Mouse (Mus musculus): ENCODE data around the gene Pum2. TPM values are rescaled to one million over a fixed set of nuclear protein-coding genes. Genes with fewer than 3 reads are reported as not detected.
A peak's percentile ranks its signal among the peaks of the same experiment; 100 is the strongest.

The Pum2 gene
- total RNA-seq, 1 experiment from 2014 or later = 210 TPM

GRCm38 (mm10) chr12:8667473-8668255 is 6.3 kb upstream of the Pum2 start:
- ATAC-seq (replicated peaks; ENCODE audit: low read depth, poor library complexity, severe bottlenecking) = peak; percentile 87

DNA sequence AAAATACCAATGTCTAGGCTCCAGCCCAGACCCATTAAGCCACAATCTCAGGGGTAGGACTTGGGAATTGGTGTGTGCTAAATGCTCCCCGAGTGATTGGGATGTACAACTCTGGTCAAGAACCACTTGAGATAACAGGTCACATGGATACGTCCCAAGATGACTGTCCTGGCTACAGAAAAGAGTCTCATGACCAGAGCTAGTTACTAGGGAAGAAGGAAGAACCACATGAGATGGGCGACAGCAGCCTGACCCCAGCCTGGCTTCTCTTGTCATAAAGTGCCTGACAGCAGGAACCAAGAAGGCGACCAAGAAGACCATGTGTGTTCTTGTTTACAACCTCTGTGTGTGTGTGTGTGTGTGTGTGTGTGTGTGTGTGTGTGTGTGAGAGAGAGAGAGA is 4.5 kb upstream of the Pum2 start:
- no peak for ATAC-seq (replicated peaks; ENCODE audit: low read depth, poor library complexity, severe bottlenecking)

- ATAC-seq (replicated peaks; ENCODE audit: low read depth, poor library complexity, severe bottlenecking) = no peak
Observed at GRCm38 (mm10) chr12:8669846-8670245, 4.1 kb upstream of the Pum2 start.

- ATAC-seq (replicated peaks; ENCODE audit: low read depth, poor library complexity, severe bottlenecking) = peak; percentile 47
Observed at GRCm38 (mm10) chr12:8673121-8673973, 587 bp upstream of the Pum2 start.

GRCm38 (mm10) chr12:8674377-8674864 is 487 bp downstream of the Pum2 start:
- ATAC-seq (replicated peaks; ENCODE audit: low read depth, poor library complexity, severe bottlenecking) = peak; percentile 8; the same call in 1 of the 2 replicates

DNA sequence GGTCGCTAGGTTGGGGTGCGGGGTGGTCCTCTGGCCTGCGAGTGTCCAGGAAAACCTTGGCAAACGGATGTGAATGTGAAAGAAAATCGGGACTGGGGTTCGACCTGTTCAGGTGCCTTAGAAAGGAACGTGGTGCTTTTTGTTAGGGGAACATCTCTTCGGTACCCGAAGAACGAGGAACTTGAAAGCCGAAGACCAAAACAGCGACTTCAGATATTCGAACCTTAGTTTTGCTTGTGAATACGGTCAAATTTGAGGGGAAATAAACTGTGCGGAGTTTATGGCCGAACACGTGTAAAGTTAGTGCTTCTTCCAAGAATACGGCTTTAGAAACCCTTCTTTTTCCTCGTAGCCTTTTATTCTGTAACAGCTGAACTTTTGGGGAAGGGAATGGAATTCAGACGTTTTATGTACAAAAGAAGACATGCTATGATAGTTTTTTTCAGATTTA is 982 bp downstream of the Pum2 start:
- no peak for ATAC-seq (replicated peaks; ENCODE audit: low read depth, poor library complexity, severe bottlenecking)

- ATAC-seq (replicated peaks; ENCODE audit: low read depth, poor library complexity, severe bottlenecking) = no peak
Observed at GRCm38 (mm10) chr12:8675361-8675760, 1.4 kb downstream of the Pum2 start.

DNA sequence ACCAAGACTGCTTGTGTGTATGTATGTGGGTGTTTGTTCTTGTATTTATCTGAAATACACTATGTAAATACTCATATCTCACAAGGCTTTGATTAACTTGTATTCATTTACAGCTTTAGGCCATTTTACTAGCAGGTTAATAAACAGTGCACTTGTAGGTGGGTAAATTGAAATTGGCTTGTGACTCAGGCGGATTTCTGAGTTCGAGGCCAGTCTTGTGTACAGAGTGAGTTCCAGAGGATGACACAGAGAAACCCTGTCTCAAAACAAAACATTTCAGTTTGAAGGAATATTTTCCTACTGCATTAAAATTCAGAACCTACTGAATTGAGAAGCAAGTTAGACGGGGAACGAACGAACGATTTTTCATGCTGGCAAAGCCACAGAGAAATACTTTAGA is 2.4 kb downstream of the Pum2 start:
- no peak for ATAC-seq (replicated peaks; ENCODE audit: low read depth, poor library complexity, severe bottlenecking)

- ATAC-seq (replicated peaks; ENCODE audit: low read depth, poor library complexity, severe bottlenecking) = no peak
Observed at GRCm38 (mm10) chr12:8677926-8678325, 4.0 kb downstream of the Pum2 start.

GRCm38 (mm10) chr12:8684200-8684599 is 10.3 kb downstream of the Pum2 start:
- peak; percentile 22; the same call in 1 of the 2 replicates for ATAC-seq (replicated peaks; ENCODE audit: low read depth, poor library complexity, severe bottlenecking)

DNA sequence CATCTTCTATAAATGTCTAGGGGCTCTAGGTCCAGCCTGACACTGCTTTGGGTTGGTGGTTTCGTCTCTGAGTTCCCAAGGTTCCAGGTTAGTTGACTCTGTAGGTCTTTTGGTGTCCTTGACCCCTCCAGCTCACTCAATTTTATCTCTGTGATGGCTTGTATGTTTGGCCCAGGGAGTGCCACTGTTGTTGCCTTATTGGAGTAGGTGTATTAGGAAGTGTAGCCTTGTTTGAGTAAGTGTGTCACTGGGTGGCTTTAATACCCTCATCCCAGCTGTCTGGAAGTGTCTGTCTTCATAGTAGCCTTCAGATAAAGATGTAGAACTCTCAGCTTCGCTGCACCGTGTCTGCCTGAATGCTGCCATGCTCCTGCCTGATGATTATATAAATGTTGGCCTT is 11.1 kb downstream of the Pum2 start:
- ATAC-seq (replicated peaks; ENCODE audit: low read depth, poor library complexity, severe bottlenecking) = no peak

GRCm38 (mm10) chr12:8689882-8690281 is 15.9 kb downstream of the Pum2 start:
- ATAC-seq (replicated peaks; ENCODE audit: low read depth, poor library complexity, severe bottlenecking) = 0 out of 2 replicates have a peak, but pooled peaks have one; percentile 45

- peak; percentile 87 for ATAC-seq (replicated peaks; ENCODE audit: low read depth, poor library complexity, severe bottlenecking)
Observed at GRCm38 (mm10) chr12:8698895-8699294, 25.0 kb downstream of the Pum2 start.

DNA sequence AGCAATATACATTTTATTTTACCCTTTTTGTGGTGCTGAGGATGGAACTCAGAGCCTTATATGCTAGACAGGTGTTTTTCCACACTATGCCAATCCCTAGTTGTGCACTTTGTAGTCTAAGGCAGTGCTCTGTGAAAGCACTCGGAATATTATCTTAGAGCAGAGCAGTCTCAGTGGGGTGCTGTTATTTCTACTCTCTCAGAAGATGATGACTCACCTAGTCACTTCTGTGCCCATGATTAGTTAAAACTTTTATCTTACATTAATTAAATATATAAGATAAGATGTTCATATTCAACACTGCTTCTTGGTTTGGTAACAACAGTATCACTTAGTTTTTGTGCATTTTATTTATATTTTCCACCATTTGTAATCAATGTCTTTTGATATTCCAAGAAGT is 30.1 kb downstream of the Pum2 start:
- no peak for ATAC-seq (replicated peaks; ENCODE audit: low read depth, poor library complexity, severe bottlenecking)

- ATAC-seq (replicated peaks; ENCODE audit: low read depth, poor library complexity, severe bottlenecking) = no peak
Observed at GRCm38 (mm10) chr12:8708876-8709275, 34.9 kb downstream of the Pum2 start.

DNA sequence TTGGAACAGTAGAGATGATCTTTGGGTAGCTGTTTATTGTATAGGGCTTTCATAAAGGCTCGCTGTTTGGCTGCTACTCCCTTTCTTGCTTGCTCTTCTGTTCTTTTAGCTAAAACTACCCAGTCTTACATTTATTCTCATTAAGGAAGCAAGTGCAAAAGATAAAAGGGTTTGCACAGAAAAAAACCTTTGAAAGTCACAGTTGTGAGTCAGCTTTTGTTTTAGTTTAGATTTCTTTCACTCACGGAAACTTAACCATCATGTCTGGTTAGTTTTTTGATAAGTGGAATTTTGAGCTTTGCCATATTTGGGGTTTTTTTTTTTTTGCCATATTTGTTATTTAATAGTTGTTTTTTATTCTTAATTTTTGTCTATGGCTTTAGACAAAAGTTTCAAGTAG is 38.7 kb downstream of the Pum2 start:
- ATAC-seq (replicated peaks; ENCODE audit: low read depth, poor library complexity, severe bottlenecking) = no peak

DNA sequence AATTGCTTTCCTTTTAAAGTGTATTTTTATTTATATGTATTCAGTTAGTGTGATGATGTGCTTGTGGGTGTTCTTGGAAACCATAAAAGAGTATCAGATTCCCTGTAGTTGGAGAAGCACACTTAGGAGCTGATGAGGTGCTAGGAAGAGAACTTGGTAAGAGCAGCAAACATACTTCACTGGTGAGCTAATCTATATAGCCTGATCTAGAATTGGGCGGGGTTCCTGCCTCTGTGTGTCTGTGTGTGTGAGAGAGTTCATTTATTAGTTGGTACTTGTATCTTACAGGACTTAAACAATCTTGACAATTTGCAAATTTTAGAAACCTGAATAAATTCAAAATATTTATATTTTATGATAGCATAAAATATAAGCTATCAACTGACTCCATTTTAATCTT is 42.2 kb downstream of the Pum2 start:
- 0 out of 2 replicates have a peak, but pooled peaks have one; percentile 47 for ATAC-seq (replicated peaks; ENCODE audit: low read depth, poor library complexity, severe bottlenecking)

- no peak for ATAC-seq (replicated peaks; ENCODE audit: low read depth, poor library complexity, severe bottlenecking)
Observed at GRCm38 (mm10) chr12:8726890-8727289, 53.0 kb downstream of the Pum2 start.

DNA sequence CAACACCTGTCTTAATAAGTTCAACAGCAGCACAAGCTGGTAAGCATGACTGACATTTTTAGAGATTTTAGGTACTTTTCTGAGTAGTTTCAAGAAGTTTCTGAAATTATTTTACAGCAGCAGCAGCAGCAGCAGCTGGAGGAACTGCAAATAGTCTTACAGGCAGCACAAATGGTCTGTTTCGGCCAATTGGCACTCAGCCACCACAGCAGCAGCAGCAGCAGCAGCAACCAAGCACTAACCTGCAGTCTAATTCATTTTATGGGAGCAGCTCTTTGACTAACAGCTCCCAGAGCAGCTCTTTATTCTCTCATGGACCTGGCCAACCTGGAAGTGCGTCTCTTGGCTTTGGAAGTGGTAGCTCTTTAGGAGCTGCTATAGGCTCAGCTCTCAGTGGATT is 54.8 kb downstream of the Pum2 start:
- ATAC-seq (replicated peaks; ENCODE audit: low read depth, poor library complexity, severe bottlenecking) = no peak

DNA sequence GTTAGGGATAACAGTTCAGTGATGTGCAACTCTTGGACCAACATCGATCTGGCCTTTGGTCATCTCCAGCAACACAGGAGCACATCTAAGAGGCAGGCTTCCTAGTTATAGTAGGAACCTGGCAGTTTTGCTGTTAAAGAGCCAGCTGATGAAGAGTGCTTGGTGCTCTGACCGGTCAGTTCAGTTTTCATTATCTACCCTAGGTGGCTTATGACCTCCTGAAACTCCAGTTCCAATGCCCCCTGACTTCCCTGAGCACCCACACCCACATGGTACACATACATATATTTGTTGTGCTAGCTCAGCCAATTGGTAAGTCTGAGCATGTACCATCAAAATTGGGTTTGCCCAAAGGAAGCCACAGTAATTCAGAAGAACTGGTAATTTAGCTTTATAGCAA is 79.7 kb downstream of the Pum2 start:
- no peak for ATAC-seq (replicated peaks; ENCODE audit: low read depth, poor library complexity, severe bottlenecking)

GRCm38 (mm10) chr12:8754116-8754515 is 80.2 kb downstream of the Pum2 start:
- ATAC-seq (replicated peaks; ENCODE audit: low read depth, poor library complexity, severe bottlenecking) = no peak
